Mouse (Mus musculus): Measurements from ENCODE around the gene Prss56. TPM values are rescaled to one million over a fixed set of nuclear protein-coding genes. Genes with fewer than 3 reads are reported as not detected.

The Prss56 gene
- polyA plus RNA-seq, 1 experiment from 2014 or later: not detected

DNA sequence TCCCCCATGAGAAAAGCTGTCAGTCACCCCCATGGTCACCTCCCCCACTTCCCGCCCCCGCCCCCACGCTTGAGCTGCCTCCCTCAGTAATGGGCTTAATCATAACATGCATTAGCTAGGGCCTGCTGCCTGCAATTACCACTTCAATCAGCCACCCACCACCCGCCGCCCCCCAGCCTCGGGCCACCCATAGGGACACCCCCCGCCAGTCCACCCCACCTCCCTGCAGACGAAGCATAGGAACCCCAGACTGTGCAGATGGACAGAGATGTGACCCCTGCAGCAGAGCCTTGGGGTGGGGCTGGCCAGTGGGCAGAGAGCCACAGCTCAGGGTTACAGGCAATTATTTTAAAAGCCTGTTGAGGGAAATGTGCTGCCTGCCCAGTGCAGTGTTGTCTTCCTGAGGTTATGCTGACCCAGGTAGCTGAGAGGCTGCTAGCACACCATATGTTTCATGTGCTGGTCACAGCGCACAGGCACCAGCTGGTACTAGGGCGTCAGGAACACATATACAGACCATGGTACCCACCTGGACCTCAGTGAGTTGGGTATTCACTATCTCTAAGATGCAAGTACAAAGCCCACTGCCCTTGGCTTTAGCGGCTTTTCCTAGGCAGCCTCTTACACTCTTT, 18.8 kb upstream of the Prss56 start:
- H3K27ac ChIP-seq (replicated peaks): no peak overlapping the region
- no peak for ATAC-seq (ENCODE audit: low FRiP score, low TSS enrichment)

GRCm38 (mm10) chr1:87164796-87165184, 18.3 kb upstream of the Prss56 start:
- TF ChIP-seq EP300 (optimal IDR thresholded peaks at IDR 0.05) (no peak), CTCF (IDR thresholded peaks at IDR 0.05; ENCODE audit: low read depth) (no peak)
- Histone ChIP-seq H3K9me3 (ENCODE audit: control insufficient read depth, low read length) (no peaks in the 10 kb centered on the region), H3K4me3 (ENCODE audit: low read depth, low read length) (no peak overlapping the region), H3K36me3 (ENCODE audit: control insufficient read depth, insufficient read depth, low read length) (no peaks in the 10 kb centered on the region), H3K4me2 (replicated peaks; ENCODE audit: low read depth) (no peak overlapping the region), H3K4me1 (replicated peaks; ENCODE audit: control insufficient read depth, insufficient read depth) (no peaks in the 10 kb centered on the region), H3K9ac (ENCODE audit: low read length) (no peak overlapping the region), H3K27me3 (ENCODE audit: control insufficient read depth, insufficient read depth, low read length) (no peaks in the 10 kb centered on the region), H3K27ac (replicated peaks) (no peak overlapping the region)
- no peak for ATAC-seq (ENCODE audit: low FRiP score, low TSS enrichment)
- DNase-seq (ENCODE audit: low spot score): no peak
- 53% methylated on average over 9 of the region's 9 CpGs for WGBS

More for the DNA sequence above, 18.8 kb upstream of the Prss56 start:
- Histone ChIP-seq H3K9me3 (ENCODE audit: control insufficient read depth, low read length) (no peaks in the 10 kb centered on the region), H3K4me3 (ENCODE audit: low read depth, low read length) (no peak overlapping the region), H3K36me3 (ENCODE audit: control insufficient read depth, insufficient read depth, low read length) (no peaks in the 10 kb centered on the region), H3K4me1 (replicated peaks; ENCODE audit: control insufficient read depth, insufficient read depth) (no peaks in the 10 kb centered on the region), H3K4me2 (replicated peaks; ENCODE audit: low read depth) (no peak overlapping the region), H3K9ac (ENCODE audit: low read length) (no peak overlapping the region), H3K27me3 (ENCODE audit: control insufficient read depth, insufficient read depth, low read length) (no peaks in the 10 kb centered on the region)
- WGBS: 37% methylated on average over 11 of the region's 11 CpGs
- no peak for TF ChIP-seq CTCF (IDR thresholded peaks at IDR 0.05; ENCODE audit: low read depth)
- no peak for TF ChIP-seq EP300 (optimal IDR thresholded peaks at IDR 0.05)
- no peak for DNase-seq (ENCODE audit: low spot score)

GRCm38 (mm10) chr1:87170458-87170857, 12.7 kb upstream of the Prss56 start:
- no peak for TF ChIP-seq CTCF (IDR thresholded peaks at IDR 0.05; ENCODE audit: low read depth)
- no peak overlapping the region; the same call in 1 of the 2 replicates for H3K9ac ChIP-seq (ENCODE audit: low read length)
- no peak overlapping the region for H3K27ac ChIP-seq (replicated peaks)
- H3K4me2 ChIP-seq (replicated peaks; ENCODE audit: low read depth): no peak overlapping the region
- H3K4me3 ChIP-seq (ENCODE audit: low read depth, low read length): no peak overlapping the region
- no peaks in the 10 kb centered on the region for H3K27me3 ChIP-seq (ENCODE audit: control insufficient read depth, insufficient read depth, low read length)
- H3K4me1 ChIP-seq (replicated peaks; ENCODE audit: control insufficient read depth, insufficient read depth): no peaks in the 10 kb centered on the region
- DNase-seq (ENCODE audit: low spot score) (no peak), ATAC-seq (ENCODE audit: low FRiP score, low TSS enrichment) (0 out of 2 replicates have a peak, but pooled peaks have one; percentile 14)
- H3K9me3 ChIP-seq (ENCODE audit: control insufficient read depth, low read length): no peaks in the 10 kb centered on the region
- H3K36me3 ChIP-seq (ENCODE audit: control insufficient read depth, insufficient read depth, low read length): no peaks in the 10 kb centered on the region
- 13% methylated on average over 18 of the region's 19 CpGs for WGBS

GRCm38 (mm10) chr1:87171312-87171711, 11.8 kb upstream of the Prss56 start:
- Histone ChIP-seq H3K27ac (replicated peaks) (no peak overlapping the region), H3K27me3 (ENCODE audit: control insufficient read depth, insufficient read depth, low read length) (no peaks in the 10 kb centered on the region), H3K9ac (ENCODE audit: low read length) (no peak overlapping the region), H3K4me1 (replicated peaks; ENCODE audit: control insufficient read depth, insufficient read depth) (no peaks in the 10 kb centered on the region), H3K36me3 (ENCODE audit: control insufficient read depth, insufficient read depth, low read length) (no peaks in the 10 kb centered on the region), H3K9me3 (ENCODE audit: control insufficient read depth, low read length) (no peaks in the 10 kb centered on the region), H3K4me3 (ENCODE audit: low read depth, low read length) (no peak overlapping the region), H3K4me2 (replicated peaks; ENCODE audit: low read depth) (no peak overlapping the region)
- TF ChIP-seq EP300 (optimal IDR thresholded peaks at IDR 0.05) (no peak), CTCF (IDR thresholded peaks at IDR 0.05; ENCODE audit: low read depth) (no peak)
- DNase-seq (ENCODE audit: low spot score) (no peak), ATAC-seq (ENCODE audit: low FRiP score, low TSS enrichment) (no peak)
- WGBS: 94% methylated on average over 1 of the region's 1 CpGs

GRCm38 (mm10) chr1:87172316-87172715, 10.8 kb upstream of the Prss56 start:
- DNase-seq (ENCODE audit: low spot score) (no peak), ATAC-seq (ENCODE audit: low FRiP score, low TSS enrichment) (no peak)
- no peak overlapping the region for H3K4me2 ChIP-seq (replicated peaks; ENCODE audit: low read depth)
- H3K9ac ChIP-seq (ENCODE audit: low read length): no peak overlapping the region
- H3K27ac ChIP-seq (replicated peaks): no peak overlapping the region
- no peaks in the 10 kb centered on the region for H3K27me3 ChIP-seq (ENCODE audit: control insufficient read depth, insufficient read depth, low read length)
- TF ChIP-seq EP300 (optimal IDR thresholded peaks at IDR 0.05) (no peak), CTCF (IDR thresholded peaks at IDR 0.05; ENCODE audit: low read depth) (no peak)
- H3K9me3 ChIP-seq (ENCODE audit: control insufficient read depth, low read length): no peaks in the 10 kb centered on the region
- no peaks in the 10 kb centered on the region for H3K36me3 ChIP-seq (ENCODE audit: control insufficient read depth, insufficient read depth, low read length)
- WGBS: 45% methylated on average over 9 of the region's 9 CpGs
- H3K4me1 ChIP-seq (replicated peaks; ENCODE audit: control insufficient read depth, insufficient read depth): no peaks in the 10 kb centered on the region
- no peak overlapping the region for H3K4me3 ChIP-seq (ENCODE audit: low read depth, low read length)
